Mouse (Mus musculus) kidney, adult 2 months (tissue): ENCODE results near the gene Tnfaip8l1.

Experiments used
- CTCF ChIP-seq: fragments of 200-500 bp; conservative IDR thresholded peaks from 2 replicates; pipeline ENCODE4 v1.5.1; 2011; ENCODE audit warnings: low read depth, mild to moderate bottlenecking, control low read depth, low read length, moderate library complexity, mixed read lengths; ENCODE audit not compliant: insufficient read depth, insufficient read length
- POLR2A ChIP-seq: fragments of 200-500 bp; IDR thresholded peaks from one replicate; pipeline ENCODE4 v1.6.1; 2011; ENCODE audit warnings: low read depth, low read length, control low read depth

DNA sequence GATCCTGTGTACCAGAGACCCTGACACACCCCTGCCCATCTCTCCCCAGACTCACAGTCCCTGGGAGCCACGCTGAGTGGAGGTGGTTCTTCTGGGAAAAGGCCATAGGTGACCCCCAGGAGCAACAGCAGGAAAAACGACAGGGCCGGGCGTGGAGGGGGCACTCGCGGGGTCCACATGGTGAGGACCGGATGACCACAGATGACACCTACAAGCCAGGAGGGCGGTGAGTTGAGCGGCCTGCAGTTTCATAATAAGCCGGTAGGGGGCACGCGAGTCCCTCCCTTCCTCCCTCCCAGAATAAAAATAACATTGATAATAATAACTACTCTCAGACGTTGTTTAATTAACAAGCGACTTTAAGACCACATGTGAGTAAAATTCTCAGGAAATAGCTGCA is 29.6 kb upstream of the Tnfaip8l1 start:
- peak; percentile 83 for TF ChIP-seq CTCF
- TF ChIP-seq POLR2A, result no peak
